Mouse (Mus musculus) lung, adult 2 months (tissue): ENCODE measurements around the gene Cfap77.

Source experiments
- CTCF ChIP-seq: fragments of 200-500 bp; IDR thresholded peaks from 2 replicates; pipeline ENCODE4 v1.5.1; 2011; ENCODE audit warnings: mild to moderate bottlenecking, low read length, control low read depth; ENCODE audit not compliant: insufficient read depth
- POLR2A ChIP-seq: fragments of 200-500 bp; IDR thresholded peaks from 2 replicates; pipeline ENCODE4 v1.6.1; 2011; ENCODE audit warnings: low read depth, mild to moderate bottlenecking, control low read depth, low read length, borderline replicate concordance; ENCODE audit errors: extremely low read depth

DNA sequence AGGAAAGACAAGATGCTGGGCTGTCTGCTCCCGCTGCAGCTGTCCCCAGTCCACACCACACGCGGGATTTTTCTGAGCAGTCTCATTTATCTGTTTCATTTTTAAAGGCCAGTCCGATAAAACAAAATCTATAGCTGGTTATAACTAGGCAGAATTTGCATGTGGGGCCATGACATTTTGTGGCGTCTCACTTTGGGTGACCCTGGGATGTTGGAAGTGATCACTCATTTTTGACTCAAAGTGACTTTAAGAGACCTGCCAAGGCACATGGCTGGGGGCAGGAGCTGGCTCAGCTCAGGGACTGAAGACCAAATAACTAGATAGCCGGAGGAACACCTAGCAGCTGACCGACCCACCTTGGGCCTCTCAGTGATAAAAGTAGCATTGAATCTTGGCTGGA, 31.9 kb downstream of the Cfap77 start:
- no peak for TF ChIP-seq CTCF
- no peak for TF ChIP-seq POLR2A
